8 mouse cellular contexts compared by ENCODE assay signal in genomic region chr4:130175072-130175711, GRCm38 (mm10). TPM values are rescaled to one million over a fixed set of nuclear protein-coding genes. Genes with fewer than 3 reads are reported as not detected.
DNase-seq lines count a peak whose midpoint lies in the region; ATAC-seq and TF ChIP-seq lines count a peak whose summit lies in the region.

TSS of gene Tinagl1 (minus strand) at chr4:130175122.

- 0 out of 2 replicates have a peak, but pooled peaks cover 2% of the 10 kb centered on the region for H3K27me3 ChIP-seq in intestine, embryonic 16.5 days (replicated peaks; ENCODE audit: control insufficient read depth, insufficient read depth, low read length)
- H3K27me3 ChIP-seq in small intestine, adult 2 months (ENCODE audit: control insufficient read depth, insufficient read depth, low read length), result no peaks in the 10 kb centered on the region

- peak within 1 kb of the TSS; percentile 70 for H3K4me2 ChIP-seq in intestine, embryonic 16.5 days (ENCODE audit: low read depth, low read length)

- no peaks in the 10 kb centered on the region for H3K9me3 ChIP-seq in intestine, embryonic 16.5 days (ENCODE audit: control insufficient read depth, low read length)

- peak; percentile 43 for DNase-seq in embryo, embryonic 10 days (ENCODE audit: low spot score)
- DNase-seq in embryo, embryonic 10.5 days (ENCODE audit: low spot score), result no peak
- DNase-seq in gonadal fat pad, adult 2 months (ENCODE audit: low read depth), result no peak
- peak; percentile 50 for DNase-seq in lung, adult 2 months
- no peak for DNase-seq in T-cell, adult 2 months (ENCODE audit: low spot score)

- H3K4me1 ChIP-seq in brown adipose tissue, adult 24 weeks (ENCODE audit: control insufficient read depth, insufficient read depth, insufficient read length, low read length), result peaks cover 30% of the 10 kb centered on the region
- peaks cover 50% of the 10 kb centered on the region for H3K4me1 ChIP-seq in intestine, embryonic 16.5 days (ENCODE audit: control insufficient read depth, insufficient read depth, low read length)
- H3K4me1 ChIP-seq in lung, adult 2 months (ENCODE audit: control insufficient read depth, insufficient read depth, low read length), result peaks cover 45% of the 10 kb centered on the region
- H3K4me1 ChIP-seq in small intestine, adult 2 months (ENCODE audit: control insufficient read depth, insufficient read depth, insufficient read length, low read length), result peaks cover 39% of the 10 kb centered on the region

- no peak for TF ChIP-seq POLR2A in lung, adult 2 months (IDR thresholded peaks at IDR 0.05; ENCODE audit: borderline replicate concordance, extremely low read depth, low read depth, low read length)
- no peak for TF ChIP-seq POLR2A in small intestine, adult 2 months (IDR thresholded peaks at IDR 0.05; ENCODE audit: low read depth, low read length)

- peaks cover 3% of the 10 kb centered on the region; the same call in 1 of the 2 replicates for H3K36me3 ChIP-seq in intestine, embryonic 16.5 days (ENCODE audit: control insufficient read depth, insufficient read depth, low read length)
- peaks cover 2% of the 10 kb centered on the region; the same call in 1 of the 2 replicates for H3K36me3 ChIP-seq in small intestine, adult 2 months (ENCODE audit: control insufficient read depth, insufficient read depth, low read length)

- WGBS in intestine, embryonic 16.5 days, result 3% methylated on average over 14 of the region's 14 CpGs
- WGBS in lung, adult 2 months, result 5% methylated on average over 14 of the region's 14 CpGs
- 3% methylated on average over 14 of the region's 14 CpGs for WGBS in small intestine, adult 2 months

- TF ChIP-seq CTCF in lung, adult 2 months (IDR thresholded peaks at IDR 0.05; ENCODE audit: insufficient read depth, low read length), result no peak
- no peak for TF ChIP-seq CTCF in small intestine, adult 2 months (IDR thresholded peaks at IDR 0.05; ENCODE audit: extremely low read depth, insufficient read length, insufficient replicate concordance, low read depth, low read length)

- peak within 1 kb of the TSS; percentile 66 for H3K4me3 ChIP-seq in brown adipose tissue, adult 24 weeks (ENCODE audit: insufficient read depth, low read depth, low read length)
- peak within 1 kb of the TSS; percentile 47 for H3K4me3 ChIP-seq in intestine, embryonic 16.5 days (ENCODE audit: low read length)
- peak within 1 kb of the TSS; percentile 64 for H3K4me3 ChIP-seq in lung, adult 2 months (replicated peaks; ENCODE audit: extremely low read depth, low read depth, low read length)
- H3K4me3 ChIP-seq in small intestine, adult 2 months (ENCODE audit: low read depth, low read length), result peak within 1 kb of the TSS; percentile 60

- peak within 1 kb of the TSS; percentile 64 for H3K9ac ChIP-seq in intestine, embryonic 16.5 days (ENCODE audit: low read depth, low read length)

- H3K27ac ChIP-seq in brown adipose tissue, adult 24 weeks (replicated peaks; ENCODE audit: low read depth, low read length), result peak within 1 kb of the TSS; percentile 98
- H3K27ac ChIP-seq in intestine, embryonic 16.5 days (ENCODE audit: low read length), result peak within 1 kb of the TSS; percentile 78
- H3K27ac ChIP-seq in small intestine, adult 2 months (ENCODE audit: insufficient read depth, low read depth, low read length), result peak within 1 kb of the TSS; percentile 84

- peak; percentile 47 for ATAC-seq in intestine, embryonic 16.5 days

RNA-seq across cellular contexts. Expression of gene Tinagl1, which starts in this region (rescaled TPM):
- polyA plus RNA-seq in brown adipose tissue, adult 24 weeks (2012; ENCODE audit: insufficient read depth, insufficient read length, missing spikeins), result 30.1 and 32.4 TPM in 2 replicates
- polyA plus RNA-seq in gonadal fat pad, adult 2 months (2012; rRNA removed), result 137 and 176 TPM in 2 replicates
- polyA plus RNA-seq in intestine, embryonic 16.5 days (2015; fragmentation: Nextera tagmentation; extraction: Ambion mirVana), result 78.3 and 80.3 TPM in 2 replicates
- polyA plus RNA-seq in lung, adult 2 months (2012; rRNA removed), result 134 and 222 TPM in 2 replicates
- 106 and 109 TPM in 2 replicates for polyA plus RNA-seq in small intestine, adult 2 months (2012; rRNA removed)

Comparison
In these comparisons a context has a peak if more than half of its experiments do, and no peak if none do; other contexts are left out.
1. DNase-seq: peak in embryo, embryonic 10 days (single experiment) and lung, adult 2 months (single experiment); none in embryo, embryonic 10.5 days (single experiment), gonadal fat pad, adult 2 months (single experiment) and T-cell, adult 2 months (single experiment).
2. Peak in every context shown above with its lines, with median percentiles within 50 percentile points of each other: H3K27ac ChIP-seq and H3K4me3 ChIP-seq.